ENCODE assay signal across 9 mouse cellular contexts in the genomic region with DNA sequence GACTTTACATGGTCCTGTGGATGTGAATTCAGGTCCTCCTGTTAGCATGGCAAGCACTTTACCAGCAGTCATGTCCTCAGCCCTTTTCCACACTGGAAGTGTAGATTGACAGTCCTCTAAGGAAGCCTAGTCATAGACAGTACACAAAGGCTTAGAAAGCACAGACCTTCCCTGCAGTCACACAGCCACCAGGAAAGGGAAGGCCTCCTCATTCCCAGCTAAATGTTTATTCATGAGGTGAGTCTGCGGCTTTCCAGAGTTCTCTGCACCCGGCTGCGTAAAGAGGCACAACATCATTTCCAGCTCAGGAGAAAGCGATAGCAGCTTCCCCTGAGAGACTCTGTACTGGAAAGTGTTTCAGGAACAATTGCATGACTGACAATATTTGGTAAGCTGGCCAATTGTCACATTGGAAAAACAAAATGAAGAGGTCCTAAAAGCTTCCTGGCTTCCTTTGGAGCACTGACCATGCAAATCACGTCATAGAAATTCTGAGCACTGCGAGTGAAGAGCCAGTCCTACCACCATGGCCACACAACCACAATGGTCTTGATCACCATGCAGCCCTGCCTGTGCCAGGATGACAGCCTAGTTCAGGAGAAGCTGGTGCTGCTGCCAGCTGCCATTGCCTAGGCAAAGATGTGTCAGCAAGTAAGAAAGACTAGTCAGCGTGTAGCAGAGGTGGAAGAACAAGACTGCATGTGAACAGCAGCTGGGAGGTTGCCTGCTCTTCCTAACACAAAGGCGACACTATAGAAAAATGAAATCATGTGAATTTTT.
DNase-seq lines count a peak whose midpoint lies in the region; ATAC-seq and TF ChIP-seq lines count a peak whose summit lies in the region.
"Had no signal": no experiment of that assay in that cellular context is flagged by ENCODE, and none has a peak within 500 bp of the region (broad histone marks: within the 10 kb centered on the region; RNA-seq: fewer than 3 reads in every experiment).

No protein-coding gene starts in this region.

- no peak for TF ChIP-seq CTCF in forebrain, postnatal 0 days (IDR thresholded peaks at IDR 0.05; ENCODE audit: low read depth)

- H3K9me3 ChIP-seq in forebrain, postnatal 0 days (ENCODE audit: low read length), result no peaks in the 10 kb centered on the region
- no peaks in the 10 kb centered on the region for H3K9me3 ChIP-seq in megakaryocyte, embryonic 14.5 days

- H3K9ac ChIP-seq in forebrain, postnatal 0 days, result no peak overlapping the region

- WGBS in forebrain, postnatal 0 days, result 35% methylated on average over 8 of the region's 8 CpGs

- ATAC-seq in frontal cortex, adult (ENCODE audit: low TSS enrichment), result peak; percentile 97
- peak; percentile 76 for ATAC-seq in forebrain, postnatal 0 days
- no peak for ATAC-seq in erythroid progenitor cell, adult 5-6 weeks (replicated peaks; ENCODE audit: low FRiP score, poor library complexity, severe bottlenecking)

- no peaks in the 10 kb centered on the region for H3K36me3 ChIP-seq in forebrain, postnatal 0 days (ENCODE audit: insufficient read depth)
- no peaks in the 10 kb centered on the region for H3K36me3 ChIP-seq in megakaryocyte, embryonic 14.5 days (replicated peaks; ENCODE audit: low read length)

- H3K27me3 ChIP-seq in forebrain, postnatal 0 days (ENCODE audit: insufficient read depth, low read length), result no peaks in the 10 kb centered on the region
- H3K27me3 ChIP-seq in megakaryocyte, embryonic 14.5 days (replicated peaks), result no peaks in the 10 kb centered on the region

- no peak overlapping the region for H3K4me2 ChIP-seq in forebrain, postnatal 0 days (ENCODE audit: low read depth)

- H3K4me1 ChIP-seq in forebrain, postnatal 0 days (ENCODE audit: insufficient read depth), result 0 out of 2 replicates have a peak, but pooled peaks cover 6% of the 10 kb centered on the region
- H3K4me1 ChIP-seq in megakaryocyte, embryonic 14.5 days, result peaks cover 26% of the 10 kb centered on the region

- no peak overlapping the region for H3K27ac ChIP-seq in forebrain, postnatal 0 days (ENCODE audit: low read depth, low read length)

- DNase-seq in frontal cortex, postnatal 25 days (ENCODE audit: low spot score in 2 of 2), result no peak
- DNase-seq in 3T3-L1 (ENCODE audit: low read depth, low spot score), result peak; percentile 14
- DNase-seq in forebrain, postnatal 0 days, result peak; percentile 27
- DNase-seq in lung, postnatal 14 days, result no peak
- no peak for DNase-seq in embryo, embryonic 10.5 days (ENCODE audit: low spot score)
- DNase-seq: gastrocnemius, postnatal 25 days had no signal

- H3K4me3 ChIP-seq in forebrain, postnatal 0 days (ENCODE audit: low read depth, low read length), result no peak overlapping the region
- H3K4me3 ChIP-seq in megakaryocyte, embryonic 14.5 days (replicated peaks), result peak overlapping the region; percentile 76

Comparison
In these comparisons a context has a peak if more than half of its experiments do, and no peak if none do; other contexts are left out.
1. DNase-seq: peak in 3T3-L1 (single experiment) and forebrain, postnatal 0 days (single experiment); none in frontal cortex, postnatal 25 days (0 of 2), lung, postnatal 14 days (single experiment) and embryo, embryonic 10.5 days (single experiment).